Mouse (Mus musculus) lung, adult 2 months (tissue): ENCODE measurements around the gene Nol6.

Experiments used
- CTCF ChIP-seq: fragments of 200-500 bp; IDR thresholded peaks from 2 replicates; pipeline ENCODE4 v1.5.1; 2011; ENCODE audit warnings: mild to moderate bottlenecking, low read length, control low read depth; ENCODE audit not compliant: insufficient read depth
- POLR2A ChIP-seq: fragments of 200-500 bp; IDR thresholded peaks from 2 replicates; pipeline ENCODE4 v1.6.1; 2011; ENCODE audit warnings: low read depth, mild to moderate bottlenecking, control low read depth, low read length, borderline replicate concordance; ENCODE audit errors: extremely low read depth

- TF ChIP-seq POLR2A = no peak
- no peak for TF ChIP-seq CTCF
Observed at GRCm38 (mm10) chr4:41170970-41171369, 46.7 kb upstream of the Nol6 start.
